Mouse (Mus musculus) CH12.LX (cell line): ENCODE measurements at regions not wholly inside any gene's neighbourhood (a gene's known extent, or its start where the extent isn't known, plus 50 kb on each side); places are given as distances from the start of the nearest gene placed in this dataset.

Experiments used
- DNase-seq: peaks from one replicate; pipeline ENCODE4 v3.0.0-alpha.2; 2013; ENCODE audit errors: extremely low read depth
- H3K27ac ChIP-seq: 2 replicates; pipeline ENCODE4 v1.5.1; 2012; ENCODE audit warnings: low read depth, mild to moderate bottlenecking, control low read depth, moderate library complexity; ENCODE audit not compliant: insufficient read depth
- H3K27me3 ChIP-seq: replicated peaks from 2 replicates; pipeline ENCODE3; 2012; ENCODE audit warnings: inconsistent platforms
- H3K36me3 ChIP-seq, 2 experiments: replicated peaks in 1 of 2; 2 replicates each; pipeline versions ENCODE3 to v1.6.1; 2012; ENCODE audit warnings: inconsistent platforms in 1 of 2, low read length in 1 of 2, mild to moderate bottlenecking in 1 of 2, mixed read lengths in 1 of 2, moderate library complexity in 1 of 2; ENCODE audit not compliant: control insufficient read depth in 1 of 2, insufficient read depth in 1 of 2
- H3K4me1 ChIP-seq, 2 experiments: 2 replicates each; pipeline ENCODE4 v1.6.1; 2012; ENCODE audit warnings: inconsistent platforms in 1 of 2, moderate library complexity in 1 of 2; ENCODE audit not compliant: insufficient read depth in 2 of 2, control insufficient read depth in 1 of 2
- H3K4me2 ChIP-seq: 2 replicates; pipeline ENCODE4 v1.6.1; 2012; ENCODE audit warnings: low read depth, mild to moderate bottlenecking, control low read depth; ENCODE audit not compliant: poor library complexity, insufficient read depth, severe bottlenecking
- H3K4me3 ChIP-seq, 3 experiments: fragments of 150-350 bp in 1 of 3; sonication (generic) in 1 of 3; replicated peaks in 1 of 3; 2 replicates each; pipeline versions ENCODE3 to v1.5.1; 2011 to 2012; ENCODE audit warnings: low read depth in 2 of 3, low read length in 2 of 3, mild to moderate bottlenecking in 2 of 3, moderate library complexity in 2 of 3, control low read depth in 1 of 3, improper control_type of control experiment in 1 of 3, inconsistent platforms in 1 of 3, mixed read lengths in 1 of 3; ENCODE audit not compliant: poor library complexity in 1 of 3
- H3K79me2 ChIP-seq: replicated peaks from 2 replicates; pipeline ENCODE4 v1.6.1; 2012; ENCODE audit warnings: mild to moderate bottlenecking, moderate library complexity; ENCODE audit not compliant: control insufficient read depth, poor library complexity, insufficient read depth, severe bottlenecking; ENCODE audit errors: extremely low read depth
- H3K9ac ChIP-seq: 2 replicates; pipeline ENCODE4 v1.6.1; 2012; ENCODE audit warnings: low read depth, mild to moderate bottlenecking, control low read depth, moderate library complexity; ENCODE audit not compliant: insufficient read depth
- H3K9me3 ChIP-seq: replicated peaks from 2 replicates; pipeline ENCODE3; 2012; ENCODE audit warnings: low read length, inconsistent platforms, mixed read lengths
- CTCF ChIP-seq, 2 experiments: IDR thresholded peaks in 1 of 2; conservative IDR thresholded peaks in 1 of 2; 2 replicates each; pipeline ENCODE4 v1.5.1; 2011 to 2012; ENCODE audit warnings: low read depth in 2 of 2, low read length in 2 of 2, improper control_type of control experiment in 1 of 2, inconsistent platforms in 1 of 2, mild to moderate bottlenecking in 1 of 2, moderate library complexity in 1 of 2
- EP300 ChIP-seq: IDR thresholded peaks from 2 replicates; pipeline ENCODE4 v1.6.1; 2011; ENCODE audit warnings: low read length, improper control_type of control experiment
- GABPA ChIP-seq: IDR thresholded peaks from 2 replicates; pipeline ENCODE4 v1.6.1; 2012; ENCODE audit warnings: low read depth, low read length, improper control_type of control experiment, inconsistent platforms; ENCODE audit not compliant: insufficient replicate concordance
- IRF4 ChIP-seq: IDR thresholded peaks from 2 replicates; pipeline ENCODE4 v1.6.1; 2014; ENCODE audit warnings: low read depth, mild to moderate bottlenecking, inconsistent platforms, low read length, improper control_type of control experiment
- JUND ChIP-seq: conservative IDR thresholded peaks from 2 replicates; pipeline ENCODE4 v1.6.1; 2011; ENCODE audit warnings: low read depth, low read length, improper control_type of control experiment
- MAX ChIP-seq: IDR thresholded peaks from 2 replicates; pipeline ENCODE4 v1.6.1; 2011; ENCODE audit warnings: low read length, improper control_type of control experiment
- MAZ ChIP-seq: IDR thresholded peaks from 2 replicates; pipeline ENCODE4 v1.6.1; 2012; ENCODE audit warnings: low read depth, mild to moderate bottlenecking, inconsistent platforms, low read length, improper control_type of control experiment, moderate library complexity
- MXI1 ChIP-seq: IDR thresholded peaks from 2 replicates; pipeline ENCODE4 v1.6.1; 2011; ENCODE audit warnings: mild to moderate bottlenecking, low read depth, low read length, improper control_type of control experiment
- NELFE ChIP-seq: IDR thresholded peaks from 2 replicates; pipeline ENCODE4 v1.6.1; 2011; ENCODE audit warnings: low read depth, low read length, improper control_type of control experiment
- PAX5 ChIP-seq: IDR thresholded peaks from 2 replicates; pipeline ENCODE4 v1.6.1; 2012; ENCODE audit warnings: low read length, inconsistent platforms, mixed read lengths
- POLR2AphosphoS2 ChIP-seq: IDR thresholded peaks from 2 replicates; pipeline ENCODE4 v1.6.1; 2011; ENCODE audit warnings: low read depth, low read length, improper control_type of control experiment
- RAD21 ChIP-seq: IDR thresholded peaks from 2 replicates; pipeline ENCODE4 v1.6.1; 2011; ENCODE audit warnings: low read depth, mild to moderate bottlenecking, low read length, improper control_type of control experiment, moderate library complexity
- RCOR1 ChIP-seq: conservative IDR thresholded peaks from 2 replicates; pipeline ENCODE4 v1.6.1; 2012; ENCODE audit warnings: low read depth, mild to moderate bottlenecking, inconsistent platforms, low read length, improper control_type of control experiment
- SIN3A ChIP-seq: IDR thresholded peaks from 2 replicates; pipeline ENCODE4 v1.6.1; 2012; ENCODE audit warnings: low read length, improper control_type of control experiment, inconsistent platforms
- SMC3 ChIP-seq: IDR thresholded peaks from 2 replicates; pipeline ENCODE4 v1.6.1; 2011; ENCODE audit warnings: low read depth, low read length, improper control_type of control experiment
- TCF12 ChIP-seq: IDR thresholded peaks from 2 replicates; pipeline ENCODE4 v1.6.1; 2014; ENCODE audit warnings: low read depth, mild to moderate bottlenecking, inconsistent platforms, low read length, improper control_type of control experiment
- USF1 ChIP-seq: IDR thresholded peaks from 2 replicates; pipeline ENCODE4 v1.6.1; 2014; ENCODE audit warnings: low read depth, mild to moderate bottlenecking, inconsistent platforms, low read length, improper control_type of control experiment
- ZKSCAN1 ChIP-seq: IDR thresholded peaks from 2 replicates; pipeline ENCODE4 v1.6.1; 2012; ENCODE audit warnings: low read depth, inconsistent platforms, low read length, improper control_type of control experiment, borderline replicate concordance
- ZNF384 ChIP-seq: IDR thresholded peaks from 2 replicates; pipeline ENCODE4 v1.6.1; 2012; ENCODE audit warnings: low read depth, low read length, improper control_type of control experiment, inconsistent platforms
- dilution Hi-C: fragments of 300-500 bp; cut with MboI; formaldehyde crosslinking; loops from 2 replicates; pipeline ENCODE4 v1.14.3; 2020; ENCODE audit warnings: low sequenced_read_pairs; ENCODE audit not compliant: extremely low pct_unique_long_range_greater_than_20kb, extremely low pct_ligation_motif_present
- in situ Hi-C: fragments of 300-500 bp; cut with MboI; formaldehyde crosslinking; loops from 3 replicates; pipeline ENCODE4 v1.14.3; 2019; ENCODE audit warnings: low sequenced_read_pairs, low pct_ligation_motif_present, low pct_unique_long_range_greater_than_20kb, mixed read lengths

- dilution Hi-C loops = no loop called here
- H3K27me3 ChIP-seq = no peaks in the 10 kb centered on the region
- H3K36me3 ChIP-seq = no peaks in the 10 kb centered on the region
- in situ Hi-C loops = no loop called here
- no peak overlapping the region for H3K27ac ChIP-seq
- no peaks in the 10 kb centered on the region for H3K79me2 ChIP-seq
- H3K4me3 ChIP-seq = no peak overlapping the region
- no peak for DNase-seq
- no peak overlapping the region for H3K4me2 ChIP-seq
- no peaks in the 10 kb centered on the region for H3K4me1 ChIP-seq
- H3K9me3 ChIP-seq = no peaks in the 10 kb centered on the region
- no peak overlapping the region for H3K9ac ChIP-seq
- TF ChIP-seq JUND = no peak
- TF ChIP-seq PAX5 = no peak
- TF ChIP-seq ZKSCAN1 = no peak
- TF ChIP-seq USF1 = no peak
- TF ChIP-seq NELFE = no peak
- no peak for TF ChIP-seq SIN3A
- TF ChIP-seq IRF4 = no peak
- TF ChIP-seq MXI1 = no peak
These were observed 282.1 kb upstream of the Rasa1 start for GRCm38 (mm10) chr13:85570886-85571527.

- in situ Hi-C loops = no loop called here
These were observed 268.9 kb upstream of the Rasa1 start for GRCm38 (mm10) chr13:85557821-85558220.

GRCm38 (mm10) chr13:85556101-85556853 lies 267.3 kb upstream of the Rasa1 start:
- in situ Hi-C loops = no loop called here
- Histone ChIP-seq H3K4me2 (0 out of 2 replicates have a peak overlapping the region, but pooled peaks have one; percentile 15), H3K9ac (no peak overlapping the region), H3K27ac (no peak overlapping the region), H3K4me1 (no peaks in the 10 kb centered on the region; a peak in 1 of 4 replicates), H3K79me2 (no peaks in the 10 kb centered on the region), H3K4me3 (no peak overlapping the region), H3K9me3 (no peaks in the 10 kb centered on the region), H3K36me3 (no peaks in the 10 kb centered on the region), H3K27me3 (no peaks in the 10 kb centered on the region)
- dilution Hi-C loops = no loop called here
- DNase-seq = peak; percentile 69
- TF ChIP-seq SMC3 (peak; percentile 62), RAD21 (peak; percentile 85), POLR2AphosphoS2 (no peak), CTCF (conservative IDR thresholded peaks at IDR 0.05 in 1 of 2, IDR thresholded peaks at IDR 0.05 in 1 of 2; ENCODE audit: low read depth in 2 of 2, low read length in 2 of 2) (peak in 1 of 2 experiments; percentile 72; a peak in 2 of 4 replicates)

More at GRCm38 (mm10) chr13:85557821-85558220, 268.9 kb upstream of the Rasa1 start:
- no peak overlapping the region for H3K9ac ChIP-seq
- H3K4me2 ChIP-seq = no peak overlapping the region
- H3K27ac ChIP-seq = no peak overlapping the region
- H3K4me1 ChIP-seq = no peaks in the 10 kb centered on the region; a peak in 1 of 4 replicates
- no peak for DNase-seq
- H3K4me3 ChIP-seq = no peak overlapping the region
- dilution Hi-C loops = no loop called here
- H3K79me2 ChIP-seq = no peaks in the 10 kb centered on the region
- H3K27me3 ChIP-seq = no peaks in the 10 kb centered on the region
- no peaks in the 10 kb centered on the region for H3K9me3 ChIP-seq
- no peaks in the 10 kb centered on the region for H3K36me3 ChIP-seq
- TF ChIP-seq RCOR1 = no peak
- TF ChIP-seq ZNF384 = no peak
- no peak for TF ChIP-seq MAX
- no peak for TF ChIP-seq MAZ
- TF ChIP-seq TCF12 = no peak
- TF ChIP-seq GABPA = no peak
- TF ChIP-seq EP300 = no peak
